Mouse (Mus musculus) limb, embryonic 15.5 days (tissue): ENCODE data around the gene Trh. TPM values are rescaled to one million over a fixed set of nuclear protein-coding genes. Genes with fewer than 3 reads are reported as not detected.
A peak's percentile ranks its signal among the peaks of the same experiment; 100 is the strongest.

Source experiments
- ATAC-seq: fragments of 200-750 bp; cut with Nextera tagmentation; 2 replicates; pipeline ENCODE4 v1.8.0; 2017; ENCODE audit warnings: low read depth, moderate TSS enrichment; ENCODE audit not compliant: insufficient number of reproducible peaks, low FRiP score, low TSS enrichment
- H3K27ac ChIP-seq: fragments of 300-500 bp; sonication (generic); 2 replicates; pipeline ENCODE4 v1.5.1; 2015; ENCODE audit warnings: moderate library complexity, mild to moderate bottlenecking, inconsistent platforms
- H3K27me3 ChIP-seq: fragments of 300-500 bp; sonication (generic); 2 replicates; pipeline ENCODE4 v1.6.1; 2015; ENCODE audit warnings: inconsistent platforms
- H3K36me3 ChIP-seq: fragments of 300-500 bp; sonication (generic); 2 replicates; pipeline ENCODE4 v1.6.1; 2015; ENCODE audit warnings: inconsistent platforms
- H3K4me1 ChIP-seq: fragments of 300-500 bp; sonication (generic); 2 replicates; pipeline ENCODE4 v1.6.1; 2015; ENCODE audit warnings: inconsistent platforms
- H3K4me2 ChIP-seq: fragments of 300-500 bp; sonication (generic); 2 replicates; pipeline ENCODE4 v1.6.1; 2015; ENCODE audit warnings: mild to moderate bottlenecking, inconsistent platforms
- H3K4me3 ChIP-seq: fragments of 300-500 bp; sonication (generic); 2 replicates; pipeline ENCODE4 v1.5.1; 2015; ENCODE audit warnings: mild to moderate bottlenecking, inconsistent platforms
- H3K9ac ChIP-seq: fragments of 300-500 bp; sonication (generic); 2 replicates; pipeline ENCODE4 v1.6.1; 2015; ENCODE audit warnings: inconsistent platforms
- H3K9me3 ChIP-seq: fragments of 300-500 bp; sonication (generic); 2 replicates; pipeline ENCODE4 v1.6.1; 2016; ENCODE audit warnings: inconsistent platforms
- WGBS: fragments of 180-500 bp; shearing (Covaris S2); methylation state at CpG from one replicate; pipeline ENCODE4 v1.1.7; 2015; 5-methylcytosine and 5-hydroxymethylcytosine counted together
- polyA plus RNA-seq: library from polyadenylated mRNA; unstranded; fragments of >200 nt; fragmentation: Nextera tagmentation; extraction: Ambion mirVana; gene quantifications from 2 replicates; pipeline ENCODE4 v1.2.1, GENCODE M21; 2015

Trh gene
- polyA plus RNA-seq, 1 experiment from 2014 or later: not detected

- 0 out of 2 replicates have a peak, but pooled peaks cover 5% of the 10 kb centered on the region for H3K4me1 ChIP-seq
- no peak overlapping the region for H3K4me3 ChIP-seq
- 34% methylated on average over 3 of the region's 3 CpGs for WGBS
- H3K9me3 ChIP-seq: no peaks in the 10 kb centered on the region
- no peaks in the 10 kb centered on the region for H3K27me3 ChIP-seq
- H3K27ac ChIP-seq: no peak overlapping the region
- H3K9ac ChIP-seq: no peak overlapping the region
- no peaks in the 10 kb centered on the region for H3K36me3 ChIP-seq
- H3K4me2 ChIP-seq: no peak overlapping the region
- no peak for ATAC-seq
These were observed 25.0 kb downstream of the Trh start for GRCm38 (mm10) chr6:92219445-92219844.

GRCm38 (mm10) chr6:92214773-92215449, 29.5 kb downstream of the Trh start, which contains the start of gene Rbsn:
Gene Rbsn, minus strand, starts transcription at chr6:92214925.
- H3K9ac ChIP-seq: peak within 1 kb of the TSS; percentile 93
- WGBS: 9% methylated on average over 35 of the region's 35 CpGs
- ATAC-seq: peak; percentile 91

GRCm38 (mm10) chr6:92214055-92214772, 30.2 kb downstream of the Trh start:
- peak; percentile 35; the same call in 1 of the 2 replicates for ATAC-seq
- no peaks in the 10 kb centered on the region for H3K9me3 ChIP-seq
- H3K4me1 ChIP-seq: peaks cover 11% of the 10 kb centered on the region
- H3K27ac ChIP-seq: peak overlapping the region; percentile 89
- under 1% methylated on average over 48 of the region's 48 CpGs for WGBS
- no peaks in the 10 kb centered on the region for H3K27me3 ChIP-seq
- H3K9ac ChIP-seq: peak overlapping the region; percentile 93
- H3K4me3 ChIP-seq: peak overlapping the region; percentile 99
- H3K36me3 ChIP-seq: peaks cover 20% of the 10 kb centered on the region
- peak overlapping the region; percentile 86 for H3K4me2 ChIP-seq

More at GRCm38 (mm10) chr6:92214773-92215449, 29.5 kb downstream of the Trh start, which contains the start of gene Rbsn:
- peak within 1 kb of the TSS; percentile 89 for H3K27ac ChIP-seq
- no peaks in the 10 kb centered on the region for H3K9me3 ChIP-seq
- peaks cover 11% of the 10 kb centered on the region for H3K4me1 ChIP-seq
- no peaks in the 10 kb centered on the region for H3K27me3 ChIP-seq
- H3K4me3 ChIP-seq: peak within 1 kb of the TSS; percentile 99
- H3K36me3 ChIP-seq: peaks cover 14% of the 10 kb centered on the region
- H3K4me2 ChIP-seq: peak within 1 kb of the TSS; percentile 86

DNA sequence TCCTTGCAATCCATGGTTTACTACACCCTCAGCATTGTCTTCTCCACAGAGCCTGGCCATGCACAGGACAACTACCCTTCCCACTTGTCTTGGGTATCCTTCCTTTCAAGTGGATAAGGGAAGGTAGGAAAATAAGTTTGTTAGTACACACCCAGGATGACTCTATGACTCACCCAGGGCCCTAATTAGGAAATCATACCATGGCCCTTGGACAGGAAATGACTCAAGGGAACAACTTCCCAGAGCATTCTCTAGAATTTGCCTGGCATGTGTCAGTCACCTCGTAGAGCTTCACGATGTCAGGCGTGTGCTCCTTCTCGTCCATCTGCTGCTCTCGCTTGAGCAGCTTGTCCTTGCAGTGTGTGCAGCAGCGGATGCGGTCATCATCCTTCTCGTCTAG, 45.0 kb downstream of the Trh start:
- Histone ChIP-seq H3K9me3 (no peaks in the 10 kb centered on the region), H3K36me3 (peaks cover 77% of the 10 kb centered on the region), H3K27me3 (no peaks in the 10 kb centered on the region), H3K27ac (no peak overlapping the region), H3K9ac (no peak overlapping the region), H3K4me1 (no peaks in the 10 kb centered on the region), H3K4me3 (no peak overlapping the region), H3K4me2 (no peak overlapping the region)
- ATAC-seq: no peak
- WGBS: 86% methylated on average over 8 of the region's 8 CpGs

Other genes starting within 250 kb of the Trh start
- 15.7 and 19.6 TPM in 2 replicates for gene Nr2c2, start 153.3 kb downstream of the Trh start, polyA plus RNA-seq
- 80.5 and 82.4 TPM in 2 replicates for gene Mrps25, start 60.6 kb downstream of the Trh start, polyA plus RNA-seq
- 30.7 and 31.6 TPM in 2 replicates for gene Rbsn, start 29.7 kb downstream of the Trh start, polyA plus RNA-seq